Mouse (Mus musculus): Measurements from ENCODE around the gene Nab1.

DNA sequence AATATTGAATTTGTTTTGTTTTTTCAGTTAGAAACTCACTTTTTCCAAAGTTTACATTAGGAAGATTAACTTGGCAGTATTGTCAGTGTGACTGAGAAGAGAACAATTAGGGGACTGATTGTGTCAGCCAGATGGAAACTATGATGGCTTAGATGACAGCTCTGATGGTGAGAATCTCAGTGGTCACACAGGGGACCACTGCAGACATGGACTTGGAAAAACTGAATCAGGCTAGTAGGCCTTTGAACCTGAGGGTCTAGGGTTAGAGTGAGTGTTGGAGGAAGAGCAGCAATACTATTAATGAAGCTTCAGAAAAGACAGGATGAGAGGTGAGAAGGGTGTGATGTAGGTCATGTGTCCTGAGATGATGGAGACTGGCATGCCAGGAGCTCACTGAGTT is 78.9 kb downstream of the Nab1 start:
- no peak for TF ChIP-seq CTCF (IDR thresholded peaks at IDR 0.05; ENCODE audit: low read depth, low read length)
- TF ChIP-seq POLR2A (IDR thresholded peaks at IDR 0.05; ENCODE audit: extremely low read depth, insufficient read depth, low read length): no peak
